Mouse (Mus musculus): ENCODE results near the gene Pvr.
"Not testable (repeated sequence)": the region's sequence is repeated elsewhere in the genome, so short reads cannot be mapped to it uniquely, and the experiment has no call there.

Pvr gene

DNA sequence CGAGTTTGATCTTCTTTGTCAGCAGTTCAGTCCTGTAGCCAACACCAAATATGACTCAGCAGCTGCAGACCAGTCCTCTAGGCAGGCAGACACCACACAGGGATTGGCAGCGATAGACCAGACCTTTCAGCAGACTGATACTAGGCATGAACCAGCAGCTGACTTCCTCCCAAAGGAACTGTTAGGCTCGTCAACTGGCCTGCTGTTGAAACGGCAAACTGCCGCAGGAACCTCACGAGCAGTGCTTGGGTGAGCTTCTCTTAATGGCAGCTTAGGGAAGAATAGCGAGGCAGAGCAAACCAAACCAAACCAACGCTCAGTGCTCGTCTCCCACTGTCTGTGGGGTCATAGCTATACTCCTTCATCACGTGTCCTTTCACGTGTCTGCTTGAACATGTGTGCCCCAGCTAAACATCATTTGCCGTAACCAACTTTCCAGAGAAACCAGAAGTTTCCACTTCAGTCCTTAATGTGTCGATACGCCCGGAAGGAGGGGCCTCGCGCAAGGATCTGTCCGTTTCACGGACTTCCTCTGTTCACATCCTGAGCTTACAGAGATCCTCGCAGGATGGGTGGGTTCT, 14.3 kb upstream of the Pvr start:
- no peak for DNase-seq (ENCODE audit: extremely low read depth, low read depth)

DNA sequence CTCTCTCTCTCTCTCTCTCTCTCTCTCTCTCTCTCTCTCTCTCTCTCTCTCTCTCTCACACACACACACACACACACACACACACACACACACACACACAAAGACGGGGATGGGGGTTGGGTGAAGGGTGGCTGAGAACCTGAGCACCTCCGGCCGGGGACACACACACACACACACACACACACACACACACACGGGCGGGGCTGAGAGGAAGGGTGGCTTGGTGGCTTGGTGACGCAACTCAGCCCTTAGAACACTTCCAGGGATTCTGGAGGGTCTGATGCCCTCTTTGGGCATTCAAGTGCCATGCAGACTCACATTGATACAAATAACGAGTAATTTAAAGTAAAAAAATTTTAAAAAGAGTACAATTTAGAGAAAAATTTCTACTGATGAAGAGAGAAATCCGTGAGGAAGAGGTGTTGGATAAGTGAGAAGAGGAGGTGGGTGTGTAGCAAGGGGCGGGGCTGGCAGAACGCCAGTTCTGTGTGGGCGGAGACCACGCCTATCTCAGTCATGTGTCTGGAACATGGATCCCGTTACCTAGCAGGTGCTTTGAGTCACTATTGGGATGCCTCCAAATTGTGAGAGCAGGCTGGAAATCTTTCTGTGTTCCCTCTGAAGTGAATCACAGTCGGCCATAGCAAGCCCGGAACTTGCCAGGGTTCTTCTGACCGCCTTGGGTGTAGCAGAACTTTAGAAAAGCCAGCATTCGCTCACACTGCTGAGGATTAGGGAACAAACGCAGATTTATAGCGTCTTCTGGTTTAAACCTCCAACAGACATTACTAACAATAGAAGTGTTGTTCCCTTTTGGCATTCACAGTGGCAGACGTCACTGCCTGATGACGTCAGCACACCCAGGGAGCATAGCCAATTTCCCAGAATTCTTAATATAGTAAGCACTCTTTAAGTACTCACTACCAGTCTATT, 12.2 kb upstream of the Pvr start:
- peak; percentile 54 for DNase-seq (ENCODE audit: extremely low read depth, low read depth)

DNA sequence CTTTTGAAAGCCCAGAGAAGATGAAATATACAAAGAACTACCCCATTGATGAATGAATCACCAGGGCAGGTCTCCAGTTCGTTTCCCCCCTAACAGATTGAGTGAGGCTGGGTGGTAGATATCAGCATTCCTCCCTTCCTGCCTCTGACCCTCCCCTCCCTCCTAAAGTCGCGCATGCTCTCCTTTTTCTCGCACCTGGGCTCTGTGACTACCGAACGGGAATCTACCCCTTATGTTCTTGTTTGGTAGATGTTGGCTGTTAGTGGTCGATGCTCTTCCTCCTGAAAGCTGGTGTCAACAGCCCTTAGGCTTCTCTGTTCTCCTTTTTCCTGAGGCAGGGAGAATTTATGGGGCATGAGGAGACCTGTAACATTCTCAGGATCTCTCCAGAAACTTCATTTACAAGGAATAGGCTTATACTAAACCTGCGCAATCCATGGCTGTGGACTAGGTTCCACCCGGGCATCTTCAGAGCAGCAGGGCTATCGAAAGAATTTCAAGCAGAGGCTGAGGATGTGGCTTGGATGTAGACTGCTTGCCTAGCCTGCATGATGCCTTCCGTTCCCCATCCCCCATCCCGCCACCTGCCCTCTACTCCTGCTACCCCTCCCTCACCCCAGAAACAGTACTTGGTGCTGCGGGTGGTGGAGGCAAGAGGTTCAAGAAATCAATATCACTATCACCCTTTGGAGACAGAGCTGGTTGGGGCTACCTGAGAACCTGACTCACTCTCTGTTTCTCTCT, 11.3 kb upstream of the Pvr start:
- DNase-seq (ENCODE audit: extremely low read depth, low read depth): peak; percentile 46

DNA sequence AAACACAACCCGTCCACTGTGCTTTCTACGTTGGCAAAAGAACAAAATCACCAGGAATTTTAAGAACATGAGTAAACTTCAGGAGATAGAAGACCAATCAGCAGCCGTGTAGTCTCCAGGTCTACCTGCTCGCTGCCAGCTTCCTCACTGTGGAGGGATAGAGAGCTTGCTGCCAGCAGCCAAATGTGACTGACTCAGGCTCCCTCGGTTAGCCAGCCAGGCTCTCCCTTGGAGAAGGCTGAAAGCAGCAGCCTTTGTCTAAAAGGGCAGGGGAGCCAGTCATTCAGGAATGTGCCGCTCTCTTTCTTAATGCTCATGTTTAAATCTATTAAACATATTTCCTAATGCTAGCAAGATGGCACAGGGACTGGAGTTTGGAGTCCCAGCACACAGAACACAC, 9.5 kb upstream of the Pvr start:
- not testable (repeated sequence) for DNase-seq (ENCODE audit: extremely low read depth, low read depth)

DNA sequence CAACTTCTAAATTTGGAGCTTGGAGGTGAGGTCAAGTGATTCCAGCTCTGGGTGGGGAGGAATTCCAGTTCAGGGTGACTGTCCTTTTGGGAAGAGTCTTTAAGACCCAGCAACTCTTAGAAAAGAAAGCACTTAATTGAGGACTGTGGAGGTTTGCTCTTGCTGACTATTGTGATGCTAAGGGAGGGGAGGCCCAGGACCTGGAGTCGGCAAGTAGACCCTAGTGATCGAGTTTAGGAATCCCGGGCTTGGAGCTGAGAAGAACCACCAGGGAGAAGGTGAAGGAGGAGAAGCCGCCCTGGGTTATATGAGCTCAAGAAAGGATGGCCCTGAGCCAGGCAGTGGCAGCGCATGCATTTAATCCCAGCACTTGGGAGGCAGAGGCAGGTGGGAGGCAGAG, 7.5 kb upstream of the Pvr start:
- no peak for DNase-seq (ENCODE audit: extremely low read depth, low read depth)

DNA sequence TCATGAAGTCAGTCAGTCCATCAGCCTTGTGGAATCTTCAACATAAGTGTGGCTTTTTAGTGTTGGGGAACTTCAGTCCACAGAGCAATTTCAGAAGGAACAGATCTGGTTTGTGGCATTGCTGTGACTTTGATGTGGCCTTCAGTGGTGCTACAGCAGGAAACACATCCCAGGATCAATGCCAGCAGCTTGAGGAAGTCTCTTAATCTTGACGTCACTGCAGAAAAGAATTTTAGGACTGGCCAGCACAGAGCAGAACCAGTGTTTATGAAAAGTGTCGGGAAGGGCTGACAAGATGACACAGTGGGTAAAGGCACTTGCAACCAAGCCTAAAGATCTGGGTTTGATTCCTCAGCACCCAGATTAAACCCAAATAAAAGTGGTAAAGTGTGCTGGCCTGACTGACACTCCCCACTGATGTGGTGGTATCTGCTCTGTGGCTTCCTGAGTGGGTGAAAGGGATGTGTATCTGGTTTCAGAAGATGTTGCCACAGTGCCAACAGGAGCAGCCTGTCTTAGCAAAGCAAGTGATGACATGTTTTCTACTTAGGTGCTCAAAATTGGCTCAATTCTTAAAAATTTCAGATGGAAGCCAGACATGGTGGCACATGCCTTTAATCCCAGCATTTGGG, 6.0 kb upstream of the Pvr start:
- no peak for DNase-seq (ENCODE audit: extremely low read depth, low read depth)

DNA sequence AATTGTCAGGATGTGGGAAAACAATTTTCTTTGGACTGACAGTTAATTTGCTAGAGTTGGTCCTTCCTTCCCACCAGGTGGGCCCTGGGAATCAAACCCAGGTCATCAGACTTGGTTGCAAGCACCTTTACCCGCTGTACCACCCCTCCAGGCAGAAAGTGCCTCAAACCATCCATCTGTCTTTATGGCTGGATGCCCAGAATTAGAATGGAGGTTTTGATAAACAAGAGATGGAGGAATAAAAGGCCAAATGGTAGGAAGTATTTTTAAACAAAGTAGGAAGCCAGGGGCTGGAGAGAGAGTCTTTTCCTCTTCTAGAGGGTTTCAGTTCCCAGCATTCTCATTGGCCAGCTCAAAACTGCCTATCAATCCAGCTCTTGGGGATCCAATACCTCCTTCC, 4.4 kb upstream of the Pvr start:
- DNase-seq (ENCODE audit: extremely low read depth, low read depth): no peak

DNA sequence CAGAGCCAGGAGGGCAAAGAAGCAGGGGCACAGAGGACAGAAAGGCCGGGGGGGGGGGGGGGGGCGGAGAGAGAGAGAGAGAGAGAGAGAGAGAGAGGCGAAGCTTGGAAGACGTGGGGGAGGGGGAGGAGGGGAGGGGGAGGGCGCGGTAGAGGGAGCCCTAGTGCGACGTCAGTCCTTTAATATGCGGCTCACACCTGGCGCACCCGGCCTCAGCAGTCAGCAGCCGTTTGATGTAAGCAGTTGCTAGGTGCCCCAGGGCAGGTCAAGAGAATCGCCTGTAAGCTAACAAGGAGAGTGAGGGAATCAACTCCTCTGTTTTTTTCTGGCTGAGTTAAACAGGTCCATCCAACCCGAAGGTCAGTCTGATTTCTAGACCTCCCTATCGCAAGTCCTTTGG, 2.8 kb upstream of the Pvr start:
- no peak for DNase-seq (ENCODE audit: extremely low read depth, low read depth)

DNA sequence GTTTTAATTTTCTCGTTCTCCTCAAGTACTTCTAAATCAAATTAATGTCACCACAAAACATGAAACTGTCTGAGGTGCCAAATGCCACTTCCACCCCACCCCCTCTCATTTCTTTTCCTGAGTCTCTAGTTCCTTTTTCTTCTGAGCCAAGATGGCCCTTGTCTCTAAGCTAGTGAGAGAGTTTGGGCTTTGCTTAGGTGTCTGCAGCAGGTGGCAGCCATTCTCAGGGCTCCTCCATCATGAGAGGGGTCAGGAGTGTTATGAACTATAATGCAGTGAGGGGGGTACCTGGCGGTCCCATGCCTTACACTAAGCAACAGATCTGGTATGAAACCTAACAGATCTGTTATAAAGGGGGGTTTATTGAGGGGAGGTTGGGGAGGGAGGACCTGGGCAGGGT, 2.4 kb upstream of the Pvr start:
- no peak for DNase-seq (ENCODE audit: extremely low read depth, low read depth)

DNA sequence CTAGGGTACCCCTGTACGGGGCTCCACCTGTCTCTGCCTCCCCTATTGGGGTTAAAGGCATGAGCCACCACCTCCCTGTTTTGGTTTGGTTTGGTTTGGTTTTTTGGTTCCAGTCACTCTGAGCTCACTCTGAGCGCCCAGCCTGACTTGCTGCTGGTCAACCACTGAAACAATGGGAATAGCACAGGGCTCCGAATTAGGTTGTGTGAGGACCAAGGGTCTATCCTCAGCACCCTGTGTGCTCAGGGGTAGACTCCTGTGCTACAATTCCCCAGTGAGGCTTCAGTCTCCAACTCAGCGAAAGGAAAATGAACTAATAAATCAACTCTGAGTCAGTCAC, 824 bp downstream of the Pvr start:
- no peak for DNase-seq (ENCODE audit: extremely low read depth, low read depth)

DNA sequence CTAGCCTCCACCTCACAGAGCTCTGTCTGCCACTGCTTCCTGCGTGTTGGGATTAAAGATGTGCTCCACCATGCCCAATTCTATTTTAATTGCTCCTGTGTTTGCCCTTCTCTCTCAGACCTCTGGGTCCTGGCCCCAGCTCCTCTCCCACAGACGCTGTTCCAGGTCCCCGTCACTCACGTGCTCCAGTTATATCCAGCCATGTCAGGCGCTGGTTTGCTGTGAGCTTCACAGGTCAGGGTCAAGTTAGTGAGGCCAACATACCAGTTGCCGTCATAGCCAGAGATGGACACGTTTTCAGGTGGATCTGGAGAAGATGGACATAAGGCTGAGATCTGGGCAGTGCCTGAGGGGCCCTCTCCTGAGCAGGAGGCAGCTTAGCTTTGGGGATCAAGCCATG, 6.4 kb downstream of the Pvr start:
- DNase-seq (ENCODE audit: extremely low read depth, low read depth): no peak

DNA sequence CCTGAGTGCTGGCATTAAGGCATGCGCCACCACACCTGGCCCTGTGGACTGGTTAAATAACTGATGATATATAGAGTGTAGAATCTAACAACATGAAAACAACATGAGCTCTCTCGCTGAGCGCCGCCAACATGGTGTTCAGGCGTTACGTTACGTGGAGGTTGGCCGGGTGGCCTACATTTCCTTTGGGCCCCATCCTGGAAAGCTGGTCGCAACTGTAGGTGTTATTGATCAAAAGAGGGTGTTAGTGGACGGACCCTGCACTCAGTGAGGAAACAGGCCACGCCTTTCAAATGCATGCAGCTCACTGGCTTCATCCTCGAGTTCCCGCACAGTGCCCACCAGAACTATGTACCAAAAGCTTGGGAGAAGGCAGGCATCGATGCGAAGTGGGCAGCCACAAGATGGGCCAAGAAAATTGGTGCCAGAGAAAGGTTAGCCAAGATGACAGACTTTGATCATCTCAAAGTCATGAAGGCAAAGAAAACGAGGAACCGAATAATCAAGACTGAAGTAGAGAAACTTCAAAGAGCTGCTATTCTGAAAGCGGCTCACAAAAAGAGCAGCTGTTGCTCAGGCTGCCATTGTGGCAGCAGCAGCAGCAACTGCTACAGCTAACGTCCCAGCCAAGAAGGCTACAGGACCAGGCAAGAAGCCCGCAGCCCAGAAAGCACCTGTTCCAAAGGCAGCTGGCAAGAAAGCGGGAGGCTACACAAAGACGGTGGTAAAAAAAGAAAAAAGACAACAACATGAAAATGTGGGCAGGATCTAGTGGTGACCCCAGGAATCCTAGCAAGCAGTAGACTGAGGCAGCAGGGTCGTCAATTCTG, 9.1 kb downstream of the Pvr start:
- no peak for DNase-seq (ENCODE audit: extremely low read depth, low read depth)

DNA sequence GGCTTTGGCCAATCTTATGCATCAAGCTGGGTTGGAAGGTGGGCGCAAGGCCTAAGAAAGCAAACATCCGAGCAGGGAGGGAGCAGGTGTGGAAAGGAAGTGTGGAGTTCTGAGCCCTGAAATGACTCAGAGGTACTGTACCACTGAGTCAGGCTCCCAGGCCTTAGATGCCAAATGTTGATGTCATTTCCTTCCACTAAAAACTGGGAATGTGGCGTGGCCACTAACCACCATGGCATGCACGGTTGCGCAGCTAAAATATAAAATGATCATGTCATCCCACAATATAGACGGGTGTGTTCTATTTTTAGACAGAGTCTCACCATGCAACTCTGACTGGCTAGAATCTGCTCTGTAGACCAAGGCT, 9.7 kb downstream of the Pvr start:
- DNase-seq (ENCODE audit: extremely low read depth, low read depth): no peak

DNA sequence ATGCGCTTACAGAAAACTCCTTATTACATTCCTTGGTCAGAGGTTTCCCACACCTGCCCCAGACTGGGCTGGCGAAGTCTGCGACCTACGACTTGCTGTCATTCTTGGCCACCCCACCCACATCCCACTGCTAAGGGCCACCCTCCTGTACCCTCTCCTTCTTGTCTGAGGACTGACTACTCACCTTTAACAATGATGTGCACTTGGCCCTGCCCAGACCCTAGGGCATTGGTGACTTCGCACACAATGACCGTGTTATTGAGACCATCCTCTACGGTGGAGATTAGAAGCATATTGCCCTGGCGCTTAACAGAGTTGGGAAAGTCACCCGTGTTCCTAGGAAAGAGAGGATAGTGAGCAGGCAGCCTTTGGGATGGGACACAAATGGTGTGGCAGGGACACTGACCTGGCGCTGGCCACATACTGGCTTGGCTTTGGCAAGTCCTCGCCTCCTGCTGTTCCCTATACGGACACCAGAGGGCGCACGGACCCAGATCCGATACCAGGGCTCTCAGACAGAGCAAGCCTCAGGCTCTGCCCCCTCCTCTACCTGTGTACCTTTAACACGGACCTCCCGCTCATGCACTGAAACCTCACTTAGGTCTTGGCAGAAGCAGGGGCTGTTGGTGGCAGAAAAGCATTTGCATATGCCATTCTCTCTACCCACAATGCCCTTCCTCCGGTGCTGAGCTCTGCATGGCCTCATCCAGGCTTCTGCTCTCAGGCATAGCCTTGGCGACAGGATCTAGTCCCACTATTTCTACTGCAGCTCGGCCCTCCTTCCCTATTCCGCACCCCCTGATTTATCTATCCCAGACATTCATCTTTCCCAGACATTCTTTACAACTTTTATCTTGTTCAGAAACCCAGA, 10.3 kb downstream of the Pvr start:
- no peak for DNase-seq (ENCODE audit: extremely low read depth, low read depth)

DNA sequence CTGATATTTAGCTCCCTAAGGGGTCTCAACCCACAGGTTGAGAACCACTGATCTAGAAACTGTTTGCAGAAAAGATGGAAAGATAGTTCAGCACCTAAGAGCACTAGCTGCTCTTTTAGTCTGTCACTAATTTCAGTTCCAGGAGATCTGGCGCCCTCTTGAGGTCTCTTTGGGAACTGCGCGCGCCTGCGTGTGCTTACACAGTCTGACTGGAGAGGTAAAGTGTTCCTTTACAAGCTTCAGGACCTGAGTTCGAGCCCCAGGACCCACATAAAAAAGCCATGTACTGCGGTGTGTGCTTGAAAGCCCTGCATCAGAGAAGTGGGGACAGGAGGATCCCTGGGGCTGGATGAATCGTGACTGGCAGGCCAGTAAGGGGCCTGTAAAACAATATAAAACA, 31.1 kb downstream of the Pvr start:
- DNase-seq (ENCODE audit: extremely low read depth, low read depth): peak; percentile 42

DNA sequence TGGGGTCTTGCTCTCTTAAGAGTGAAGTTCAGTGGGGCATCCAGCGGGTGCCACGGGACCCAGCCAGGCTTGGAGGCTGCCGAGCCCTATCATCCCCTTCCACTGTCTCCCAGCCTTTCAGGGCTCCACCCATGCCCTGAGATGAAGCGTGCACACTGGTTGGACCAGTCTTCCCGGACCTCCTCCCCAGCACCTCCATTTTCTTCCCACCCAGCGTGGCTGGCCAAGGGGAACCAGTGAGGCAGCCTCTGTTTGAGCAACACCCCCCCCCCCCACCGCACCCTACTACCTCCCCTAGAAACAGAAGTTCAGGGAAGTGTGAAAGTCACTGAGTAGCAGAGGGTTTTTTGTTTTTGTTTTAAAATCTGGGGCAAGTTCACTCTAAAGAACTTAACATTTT, 33.1 kb downstream of the Pvr start, which contains the start of gene Ceacam19:
Ceacam19 (minus strand) TSS at position 117 of the 400 bp plus-strand sequence.
- no peak for DNase-seq (ENCODE audit: extremely low read depth, low read depth)

DNA sequence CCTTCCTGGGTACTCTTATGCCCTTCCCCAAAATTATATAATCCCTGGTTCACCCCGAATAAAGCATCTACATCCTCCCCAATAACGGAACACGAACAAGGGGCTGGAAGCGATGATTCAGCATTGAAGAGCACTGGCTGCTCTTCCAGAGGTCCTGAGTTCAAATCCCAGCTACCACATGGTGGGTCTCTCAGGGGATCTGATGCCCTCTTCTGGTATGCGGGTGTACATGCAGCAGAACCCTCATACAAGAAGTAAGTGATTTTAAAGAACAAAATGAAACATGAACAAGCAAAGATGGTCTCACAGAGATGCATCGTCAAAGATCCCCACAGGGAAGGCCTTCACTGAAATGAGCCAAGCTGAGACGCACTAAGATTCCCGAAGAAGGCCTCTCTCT, 40.2 kb downstream of the Pvr start:
- no peak for DNase-seq (ENCODE audit: extremely low read depth, low read depth)

DNA sequence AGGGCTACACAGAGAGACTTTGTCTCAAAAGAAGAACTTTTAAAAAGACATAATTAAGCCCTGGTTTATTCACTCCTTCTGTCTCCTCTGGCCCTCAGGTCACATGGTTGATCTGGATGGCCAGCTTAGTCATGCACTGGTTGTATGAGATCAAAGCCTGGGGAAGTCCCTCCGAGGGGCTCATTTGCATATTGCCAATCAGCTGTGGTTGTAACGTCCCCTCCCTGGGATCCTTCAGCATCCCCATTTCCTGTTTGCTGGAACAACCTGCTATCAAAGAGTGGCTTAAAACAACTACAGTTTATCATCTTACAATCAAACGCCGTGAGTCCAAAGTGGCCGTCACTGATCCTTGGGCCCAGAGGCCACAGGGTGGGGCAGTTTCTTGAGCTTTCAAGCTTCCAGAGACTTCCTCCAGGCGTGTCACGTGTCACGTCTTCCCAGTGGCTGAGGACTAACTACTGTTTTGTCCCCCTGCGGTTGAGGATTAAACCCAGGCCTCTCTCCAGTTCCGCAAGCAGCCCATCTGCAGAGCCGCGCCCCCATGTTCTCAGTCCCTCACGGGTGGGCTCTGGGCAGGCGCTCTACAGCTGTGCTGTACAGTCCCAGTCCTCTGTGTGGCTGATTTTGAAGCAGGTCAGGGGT, 44.1 kb downstream of the Pvr start:
- peak; percentile 78 for DNase-seq (ENCODE audit: extremely low read depth, low read depth)

DNA sequence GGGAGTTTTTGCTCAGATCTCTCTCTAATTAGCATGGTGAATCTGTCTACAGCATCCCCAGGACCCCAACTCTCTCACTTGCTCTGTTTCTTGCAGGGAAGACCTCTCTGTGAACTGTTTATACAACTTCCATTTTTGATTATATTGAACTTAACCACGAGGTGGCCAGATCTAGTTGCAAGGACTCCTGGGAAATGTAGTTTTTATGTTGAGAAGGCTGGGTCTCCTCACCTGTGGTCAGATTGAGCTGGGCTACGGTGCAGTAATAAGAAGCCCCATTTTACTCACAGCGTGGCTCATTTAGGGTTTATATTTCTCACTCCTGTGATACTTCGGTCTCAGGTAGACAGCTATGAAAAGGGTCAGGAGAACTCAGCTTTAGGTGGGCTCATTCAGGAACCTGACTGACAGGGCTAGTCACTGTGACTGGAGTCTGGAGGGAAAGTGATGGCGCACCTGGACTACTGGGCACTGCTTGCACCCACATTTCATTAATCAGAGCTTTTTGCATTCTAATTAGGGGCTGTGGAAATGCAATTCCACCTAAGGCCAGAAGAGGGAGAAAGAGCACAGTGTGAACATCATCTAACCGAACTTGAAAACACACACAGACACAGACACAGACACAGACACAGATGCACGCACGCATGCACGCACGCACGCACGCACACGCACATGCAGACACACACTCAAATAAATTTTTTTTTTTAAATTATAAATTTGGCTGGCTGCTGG, 44.8 kb downstream of the Pvr start:
- peak; percentile 54 for DNase-seq (ENCODE audit: extremely low read depth, low read depth)
